Mouse (Mus musculus): ENCODE measurements around the gene Olfr611. TPM values are rescaled to one million over a fixed set of nuclear protein-coding genes. Genes with fewer than 3 reads are reported as not detected.

The Olfr611 gene
- not detected in 2 replicates for total RNA-seq (2023)

GRCm38 (mm10) chr7:103520746-103521145 lies at the start of gene Olfr611:
TSS of gene Olfr611 (minus strand) at chr7:103520846.

GRCm38 (mm10) chr7:103569043-103569442 lies 48.4 kb upstream of the Olfr611 start, which contains the start of gene Olfr616:
TSS of gene Olfr616 (minus strand) at chr7:103569143.

GRCm38 (mm10) chr7:103555779-103556178 lies 35.1 kb upstream of the Olfr611 start, which contains the start of gene Olfr615:
TSS of gene Olfr615 (plus strand) at chr7:103556079.

GRCm38 (mm10) chr7:103547774-103548173 lies 27.1 kb upstream of the Olfr611 start, which contains the start of gene Olfr613:
TSS of gene Olfr613 (plus strand) at chr7:103548074.

DNA sequence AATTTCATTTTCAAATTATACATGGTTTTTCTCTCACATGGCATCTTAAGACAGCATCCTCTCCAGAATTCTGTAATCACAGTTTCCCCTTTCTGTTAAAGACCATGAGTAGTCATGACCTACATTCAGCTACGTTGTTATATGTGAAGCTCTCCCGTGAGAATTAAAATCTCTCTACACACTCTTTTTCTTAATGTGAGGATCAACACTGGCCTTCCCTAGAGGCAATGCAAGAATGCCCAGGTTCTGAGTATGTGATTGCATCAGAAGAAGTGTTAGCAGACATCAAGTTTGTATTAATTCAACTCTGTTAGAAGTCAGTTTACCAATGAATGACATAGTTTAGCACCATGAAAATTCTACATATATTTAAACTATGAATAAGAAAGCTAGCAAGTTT lies 22.0 kb upstream of the Olfr611 start, which contains the start of gene Olfr612:
Olfr612 (minus strand) TSS at position 101 of the 400 bp plus-strand sequence.

GRCm38 (mm10) chr7:103512022-103512421 lies 8.6 kb downstream of the Olfr611 start, which contains the start of gene Olfr610:
TSS of gene Olfr610 (minus strand) at chr7:103512122.

DNA sequence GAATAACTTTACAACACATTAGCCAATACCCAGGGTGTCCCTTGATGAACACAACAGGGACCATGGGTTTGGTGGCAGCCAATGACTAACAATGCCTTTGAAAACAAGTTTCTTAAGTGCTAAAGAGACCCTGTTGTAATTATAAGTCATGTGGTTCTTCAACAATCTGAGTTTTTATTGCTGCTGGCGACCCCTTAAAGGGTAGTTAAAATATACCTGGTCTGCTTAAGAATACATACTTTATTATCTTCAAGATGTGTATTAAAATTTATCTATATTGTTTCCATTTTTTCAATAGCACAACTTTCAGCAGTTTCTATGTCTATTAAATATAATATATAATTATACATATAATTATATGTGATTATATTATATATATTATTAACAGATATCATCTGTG lies 22.7 kb downstream of the Olfr611 start, which contains the start of gene Olfr609:
Olfr609 (minus strand) TSS at position 101 of the 400 bp plus-strand sequence.

GRCm38 (mm10) chr7:103469577-103469976 lies 51.1 kb downstream of the Olfr611 start, which contains the start of gene Olfr608:
TSS of gene Olfr608 (plus strand) at chr7:103469877.

Other genes starting within 250 kb of the Olfr611 start
- gene Olfr596, start 215.2 kb downstream of the Olfr611 start, total RNA-seq (2023) = not detected in 2 replicates
- gene Olfr597, start 204.5 kb downstream of the Olfr611 start, total RNA-seq (2023) = not detected in 2 replicates
- gene Olfr598, start 197.3 kb downstream of the Olfr611 start, total RNA-seq (2023) = not detected in 2 replicates
- not detected in 2 replicates for gene Olfr599, start 184.9 kb downstream of the Olfr611 start, total RNA-seq (2023)
- gene Olfr600, start 171.2 kb downstream of the Olfr611 start, total RNA-seq (2023) = not detected in 2 replicates
- not detected in 2 replicates for gene Olfr601, start 158.2 kb downstream of the Olfr611 start, total RNA-seq (2023)
- gene Olfr603, start 134.7 kb downstream of the Olfr611 start, total RNA-seq (2023) = not detected in 2 replicates
- not detected in 2 replicates for gene Usp17lc, start 105.8 kb downstream of the Olfr611 start, total RNA-seq (2023)
- not detected in 2 replicates for gene Olfr605, start 75.4 kb downstream of the Olfr611 start, total RNA-seq (2023)
- gene Olfr606, start 71.8 kb downstream of the Olfr611 start, total RNA-seq (2023) = not detected in 2 replicates
- not detected in 2 replicates for gene Olfr607, start 56.7 kb downstream of the Olfr611 start, total RNA-seq (2023)
- not detected in 2 replicates for gene Olfr608, start 51.0 kb downstream of the Olfr611 start, total RNA-seq (2023)
- gene Olfr609, start 22.8 kb downstream of the Olfr611 start, total RNA-seq (2023) = not detected in 2 replicates
- gene Olfr610, start 8.7 kb downstream of the Olfr611 start, total RNA-seq (2023) = not detected in 2 replicates
- not detected in 2 replicates for gene Olfr612, start 21.9 kb upstream of the Olfr611 start, total RNA-seq (2023)
- gene Olfr613, start 27.2 kb upstream of the Olfr611 start, total RNA-seq (2023) = not detected in 2 replicates
- gene Olfr615, start 35.2 kb upstream of the Olfr611 start, total RNA-seq (2023) = not detected in 2 replicates
- gene Olfr616, start 48.3 kb upstream of the Olfr611 start, total RNA-seq (2023) = not detected in 2 replicates
- not detected in 2 replicates for gene Olfr617, start 52.2 kb upstream of the Olfr611 start, total RNA-seq (2023)
- gene Olfr618, start 69.3 kb upstream of the Olfr611 start, total RNA-seq (2023) = not detected in 2 replicates
- gene Olfr619, start 79.7 kb upstream of the Olfr611 start, total RNA-seq (2023) = not detected in 2 replicates
- gene Olfr620, start 91.7 kb upstream of the Olfr611 start, total RNA-seq (2023) = not detected in 2 replicates
- not detected in 2 replicates for gene Olfr622, start 121.9 kb upstream of the Olfr611 start, total RNA-seq (2023)
- not detected in 2 replicates for gene Olfr623, start 142.9 kb upstream of the Olfr611 start, total RNA-seq (2023)
- not detected in 2 replicates for gene Olfr624, start 150.3 kb upstream of the Olfr611 start, total RNA-seq (2023)
- gene Olfr625-ps1, start 161.9 kb upstream of the Olfr611 start, total RNA-seq (2023) = not detected in 2 replicates
- gene Olfr243, start 193.8 kb upstream of the Olfr611 start, total RNA-seq (2023) = not detected in 2 replicates
- not detected in 2 replicates for gene Olfr628, start 209.5 kb upstream of the Olfr611 start, total RNA-seq (2023)
- not detected in 2 replicates for gene Olfr629, start 224.1 kb upstream of the Olfr611 start, total RNA-seq (2023)
- gene Olfr630, start 236.5 kb upstream of the Olfr611 start, total RNA-seq (2023) = not detected in 2 replicates